Mouse (Mus musculus) forebrain, embryonic 14.5 days (tissue): ENCODE measurements around the gene Hoxa13. TPM values are rescaled to one million over a fixed set of nuclear protein-coding genes. Genes with fewer than 3 reads are reported as not detected.

Experiments
- ATAC-seq: fragments of 200-750 bp; cut with Nextera tagmentation; 2 replicates; pipeline ENCODE4 v1.8.0; 2017; ENCODE audit warnings: mild to moderate bottlenecking, moderate library complexity
- DNase-seq: peaks from one replicate; pipeline ENCODE4 v3.0.0-alpha.2; 2015; ENCODE audit warnings: low spot score
- H3K27ac ChIP-seq: fragments of 300-500 bp; sonication (generic); 2 replicates; pipeline ENCODE4 v1.5.1; 2014; ENCODE audit warnings: low read depth, mild to moderate bottlenecking, control low read depth, low read length, moderate library complexity
- H3K27me3 ChIP-seq: fragments of 300-500 bp; sonication (generic); replicated peaks from 2 replicates; pipeline ENCODE4 v1.6.1; 2014; ENCODE audit warnings: low read length, control low read depth, mixed read lengths; ENCODE audit not compliant: control insufficient read depth, insufficient read depth
- H3K36me3 ChIP-seq: fragments of 300-500 bp; sonication (generic); 2 replicates; pipeline ENCODE4 v1.6.1; 2014; ENCODE audit warnings: low read length, control low read depth; ENCODE audit not compliant: control insufficient read depth, insufficient read depth
- H3K4me1 ChIP-seq: fragments of 300-500 bp; sonication (generic); 2 replicates; pipeline ENCODE4 v1.6.1; 2014; ENCODE audit warnings: antibody characterized with exemption, low read length, control low read depth; ENCODE audit not compliant: control insufficient read depth, insufficient read depth
- H3K4me2 ChIP-seq: fragments of 300-500 bp; sonication (generic); 2 replicates; pipeline ENCODE4 v1.6.1; 2014; ENCODE audit warnings: mild to moderate bottlenecking, control low read depth, low read length
- H3K4me3 ChIP-seq: fragments of 300-500 bp; sonication (generic); 2 replicates; pipeline ENCODE4 v1.5.1; 2014; ENCODE audit warnings: low read depth, low read length, control low read depth
- H3K9ac ChIP-seq: fragments of 300-500 bp; sonication (generic); 2 replicates; pipeline ENCODE4 v1.6.1; 2014; ENCODE audit warnings: mild to moderate bottlenecking, low read length, control low read depth, moderate library complexity
- H3K9me3 ChIP-seq: fragments of 300-500 bp; sonication (generic); replicated peaks from 2 replicates; pipeline ENCODE4 v1.6.1; 2016; ENCODE audit warnings: low read length, control low read depth, mixed read lengths; ENCODE audit not compliant: control insufficient read depth
- WGBS: fragments of 180-500 bp; shearing (Covaris S2); extraction: QIAGEN DNeasy Blood & Tissue Kit; methylation state at CpG from one replicate; pipeline ENCODE4 v1.1.7; 2014; 5-methylcytosine and 5-hydroxymethylcytosine counted together
- polyA plus RNA-seq: library from polyadenylated mRNA; unstranded; fragments of >200 nt; fragmentation: Nextera tagmentation; extraction: Ambion mirVana; gene quantifications from 2 replicates; pipeline ENCODE4 v1.2.1, GENCODE M21; 2014

The Hoxa13 gene
- polyA plus RNA-seq, 1 experiment from 2014 or later, result not detected

GRCm38 (mm10) chr6:52291021-52291860, 30.6 kb upstream of the Hoxa13 start:
- no peak overlapping the region for H3K9ac ChIP-seq
- no peaks in the 10 kb centered on the region for H3K36me3 ChIP-seq
- DNase-seq, result no peak
- H3K27ac ChIP-seq, result no peak overlapping the region
- peaks cover 72% of the 10 kb centered on the region for H3K27me3 ChIP-seq
- H3K9me3 ChIP-seq, result no peaks in the 10 kb centered on the region
- no peaks in the 10 kb centered on the region for H3K4me1 ChIP-seq
- ATAC-seq, result no peak
- H3K4me2 ChIP-seq, result 0 out of 2 replicates have a peak overlapping the region, but pooled peaks have one; percentile 14
- 0 out of 2 replicates have a peak overlapping the region, but pooled peaks have one; percentile 5 for H3K4me3 ChIP-seq
- 1% methylated on average over 45 of the region's 45 CpGs for WGBS

DNA sequence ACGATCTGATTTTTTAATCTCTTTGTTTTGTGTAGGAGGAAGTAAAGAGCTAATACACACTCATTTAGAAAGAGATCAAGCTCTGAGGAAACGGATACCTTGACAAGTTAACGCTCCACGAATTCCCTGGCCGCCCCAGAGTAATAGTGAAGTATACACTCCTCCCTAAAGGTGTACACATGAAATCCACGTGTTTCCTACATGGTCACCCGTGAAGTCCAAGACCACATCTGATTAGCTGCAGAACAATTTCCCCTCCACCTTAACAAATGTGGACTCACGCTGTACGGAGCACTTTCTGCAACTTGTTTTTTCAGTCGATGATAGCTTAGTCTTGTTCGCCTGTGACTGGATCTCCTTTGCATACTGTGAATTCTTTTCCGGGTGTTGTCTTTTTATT, 29.5 kb upstream of the Hoxa13 start:
- no peak overlapping the region for H3K9ac ChIP-seq
- ATAC-seq, result no peak
- H3K4me3 ChIP-seq, result no peak overlapping the region
- no peaks in the 10 kb centered on the region for H3K4me1 ChIP-seq
- H3K27me3 ChIP-seq, result peaks cover 64% of the 10 kb centered on the region
- DNase-seq, result no peak
- H3K27ac ChIP-seq, result no peak overlapping the region
- no peaks in the 10 kb centered on the region for H3K36me3 ChIP-seq
- no peak overlapping the region for H3K4me2 ChIP-seq
- 14% methylated on average over 12 of the region's 12 CpGs for WGBS
- H3K9me3 ChIP-seq, result no peaks in the 10 kb centered on the region

DNA sequence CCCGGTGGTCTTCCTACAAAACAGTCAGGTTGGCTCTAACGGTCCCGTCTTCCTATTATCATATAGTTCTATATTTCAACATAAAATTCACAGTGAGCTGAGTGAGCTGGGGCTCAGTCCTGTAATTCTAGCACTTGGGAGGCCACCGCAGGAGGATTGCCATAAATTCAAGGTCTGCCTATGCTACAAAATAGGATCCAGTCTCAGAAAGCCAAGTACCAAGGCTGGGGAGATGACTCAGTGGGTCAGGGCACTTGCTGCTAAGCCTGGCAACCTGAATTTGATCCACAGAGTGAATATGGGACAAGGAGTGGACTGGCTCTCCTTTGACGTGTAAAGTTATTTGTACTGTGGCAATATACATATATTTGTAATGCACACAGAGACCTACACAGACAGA, 23.2 kb upstream of the Hoxa13 start:
- no peak for DNase-seq
- Histone ChIP-seq H3K4me1 (no peaks in the 10 kb centered on the region), H3K9ac (no peak overlapping the region), H3K36me3 (no peaks in the 10 kb centered on the region), H3K27ac (no peak overlapping the region), H3K4me3 (no peak overlapping the region), H3K27me3 (peaks cover 28% of the 10 kb centered on the region), H3K4me2 (no peak overlapping the region), H3K9me3 (no peaks in the 10 kb centered on the region)
- ATAC-seq, result no peak
- WGBS, result 86% methylated on average over 5 of the region's 5 CpGs

DNA sequence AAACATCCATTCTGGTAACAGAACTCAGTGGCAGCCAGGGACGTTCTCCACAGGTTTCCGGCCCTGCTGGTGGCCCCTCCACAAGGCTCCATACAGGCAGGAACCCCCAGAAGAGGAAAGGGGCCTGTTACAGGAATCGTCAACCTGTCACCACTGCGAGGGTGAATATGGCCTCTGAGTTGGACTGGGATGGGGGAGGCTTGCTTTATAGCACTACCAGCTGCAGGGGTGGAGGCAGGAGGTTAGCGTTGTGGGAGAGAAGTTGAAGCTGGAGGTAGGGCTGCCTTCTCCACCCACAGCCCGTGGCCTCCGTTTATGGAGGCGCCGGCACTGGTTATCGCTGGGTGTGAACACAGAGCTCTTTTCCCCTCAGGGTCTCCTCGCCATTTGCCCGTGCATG, 20.4 kb upstream of the Hoxa13 start:
- no peak for ATAC-seq
- Histone ChIP-seq H3K4me3 (no peak overlapping the region), H3K27me3 (peaks cover 40% of the 10 kb centered on the region), H3K9ac (no peak overlapping the region), H3K4me2 (no peak overlapping the region), H3K4me1 (no peaks in the 10 kb centered on the region), H3K9me3 (no peaks in the 10 kb centered on the region), H3K36me3 (no peaks in the 10 kb centered on the region), H3K27ac (no peak overlapping the region)
- WGBS, result 68% methylated on average over 12 of the region's 12 CpGs
- DNase-seq, result no peak

DNA sequence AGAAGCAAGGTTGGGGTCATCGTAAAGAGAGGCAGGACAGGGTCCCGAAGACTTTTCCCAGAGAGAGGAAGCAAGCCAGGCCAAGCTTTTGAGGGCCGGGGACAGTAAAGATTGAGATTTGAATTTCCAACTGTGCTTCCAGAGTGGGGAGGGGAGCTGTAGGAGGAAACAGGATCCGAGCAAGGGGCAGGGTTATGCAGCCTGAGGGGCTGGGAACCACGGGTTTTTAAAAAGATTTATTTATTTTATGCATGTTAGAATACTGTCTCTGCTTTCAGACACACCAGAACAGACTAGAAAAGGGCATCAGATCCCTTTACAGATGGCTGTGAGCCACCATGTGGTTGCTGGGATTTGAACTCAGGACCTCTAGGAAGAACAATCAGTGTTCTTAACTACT, 16.2 kb upstream of the Hoxa13 start:
- Histone ChIP-seq H3K9ac (no peak overlapping the region), H3K9me3 (no peaks in the 10 kb centered on the region), H3K36me3 (no peaks in the 10 kb centered on the region), H3K4me1 (no peaks in the 10 kb centered on the region), H3K4me2 (no peak overlapping the region), H3K4me3 (no peak overlapping the region), H3K27me3 (peaks cover 77% of the 10 kb centered on the region), H3K27ac (no peak overlapping the region)
- DNase-seq (no peak), ATAC-seq (no peak)
- WGBS, result 9% methylated on average over 5 of the region's 5 CpGs

DNA sequence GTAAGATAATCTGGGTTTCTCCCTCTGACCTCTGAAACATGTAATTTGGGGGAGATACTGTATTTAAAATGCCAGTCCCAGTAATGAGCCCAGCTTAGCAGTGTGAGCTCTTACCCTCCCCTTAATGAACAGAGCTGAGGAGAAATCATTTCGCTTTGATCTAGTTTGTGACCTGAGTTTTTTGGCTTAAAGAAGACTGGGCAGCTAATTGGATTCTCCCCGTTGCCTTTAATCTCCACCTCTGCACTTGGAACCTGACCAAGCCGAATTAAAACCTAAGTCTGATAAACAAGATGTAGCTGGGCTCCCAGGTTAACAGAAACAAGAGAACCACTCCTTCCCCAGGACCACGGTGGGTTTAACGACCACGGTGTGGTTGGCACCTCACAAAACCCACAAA, 15.7 kb upstream of the Hoxa13 start:
- H3K27ac ChIP-seq, result no peak overlapping the region
- no peak for DNase-seq
- H3K4me3 ChIP-seq, result no peak overlapping the region
- under 1% methylated on average over 6 of the region's 6 CpGs for WGBS
- H3K4me2 ChIP-seq, result no peak overlapping the region
- no peak overlapping the region for H3K9ac ChIP-seq
- no peaks in the 10 kb centered on the region for H3K9me3 ChIP-seq
- no peaks in the 10 kb centered on the region for H3K36me3 ChIP-seq
- no peaks in the 10 kb centered on the region for H3K4me1 ChIP-seq
- peaks cover 81% of the 10 kb centered on the region for H3K27me3 ChIP-seq
- ATAC-seq, result no peak

DNA sequence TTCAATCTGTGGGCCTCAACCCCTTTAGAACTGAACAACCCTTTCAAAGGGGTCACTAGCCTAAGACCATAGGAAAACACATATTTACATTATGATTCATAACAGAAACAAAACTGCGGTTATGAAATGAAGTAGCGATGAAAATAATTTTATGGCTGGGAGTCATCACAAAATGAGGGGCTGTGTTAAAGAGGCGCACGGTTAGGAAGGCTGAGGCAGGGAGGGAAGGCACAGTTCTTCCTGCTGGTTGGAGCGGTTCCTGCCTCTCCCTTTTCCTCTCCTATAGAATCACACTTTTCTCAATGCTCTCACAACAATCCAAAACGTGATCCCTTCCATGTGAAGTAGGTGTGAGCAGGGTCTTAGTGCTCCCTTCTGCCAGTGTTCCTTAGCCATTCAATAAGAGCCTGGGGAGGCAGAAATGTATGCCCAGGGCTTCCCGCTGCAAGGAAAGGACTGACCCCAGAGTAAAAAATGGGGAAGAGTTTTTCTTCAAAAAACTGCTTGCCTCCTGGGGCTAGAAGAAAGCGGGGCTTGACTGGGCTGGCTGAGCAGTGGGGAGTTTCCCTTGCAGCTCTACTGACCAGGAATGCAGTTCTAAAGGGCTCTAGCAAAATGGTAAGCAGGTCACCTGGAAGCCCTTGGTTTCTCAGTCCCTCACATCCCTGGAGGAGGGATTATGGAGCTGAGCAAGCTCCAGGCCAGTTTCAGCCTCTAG, 15.0 kb upstream of the Hoxa13 start:
- H3K27me3 ChIP-seq, result peaks cover 82% of the 10 kb centered on the region
- no peaks in the 10 kb centered on the region for H3K36me3 ChIP-seq
- WGBS, result 6% methylated on average over 8 of the region's 8 CpGs
- no peak overlapping the region for H3K27ac ChIP-seq
- no peak for ATAC-seq
- no peak overlapping the region for H3K4me2 ChIP-seq
- H3K4me3 ChIP-seq, result no peak overlapping the region
- no peak overlapping the region for H3K9ac ChIP-seq
- no peaks in the 10 kb centered on the region for H3K9me3 ChIP-seq
- DNase-seq, result no peak
- no peaks in the 10 kb centered on the region for H3K4me1 ChIP-seq

- no peak overlapping the region for H3K27ac ChIP-seq
- no peak for ATAC-seq
- DNase-seq, result no peak
Measured at GRCm38 (mm10) chr6:52274576-52274975, 13.9 kb upstream of the Hoxa13 start.

More at GRCm38 (mm10) chr6:52274576-52274975, 13.9 kb upstream of the Hoxa13 start:
- Histone ChIP-seq H3K4me3 (no peak overlapping the region), H3K9me3 (no peaks in the 10 kb centered on the region), H3K36me3 (no peaks in the 10 kb centered on the region), H3K4me1 (no peaks in the 10 kb centered on the region), H3K4me2 (no peak overlapping the region), H3K27me3 (peaks cover 93% of the 10 kb centered on the region), H3K9ac (no peak overlapping the region)
- WGBS, result 1% methylated on average over 11 of the region's 11 CpGs
